In the genomic region with DNA sequence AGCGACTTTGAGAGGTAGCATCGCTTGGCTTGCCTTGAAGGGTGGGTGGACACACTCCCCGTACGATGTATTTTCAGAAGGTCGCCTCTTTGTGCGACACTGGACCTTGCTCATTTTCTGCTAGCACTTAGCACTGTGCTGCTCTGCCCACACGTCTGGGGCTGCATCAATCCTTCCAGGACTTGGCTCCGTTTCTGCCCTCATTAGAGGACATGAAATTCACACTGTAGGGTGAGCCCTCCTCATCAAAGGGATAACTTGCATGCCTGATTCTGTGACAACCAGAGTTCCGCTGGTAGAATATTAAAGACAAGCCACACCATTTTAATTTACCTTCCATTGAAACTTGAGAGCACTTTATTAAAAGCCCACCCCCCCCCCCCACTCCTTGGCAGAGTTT, we compare ENCODE assay signal across 14 mouse cellular contexts.
A peak's percentile ranks its signal among the peaks of the same experiment; 100 is the strongest.
DNase-seq lines count a peak whose midpoint lies in the region; ATAC-seq and TF ChIP-seq lines count a peak whose summit lies in the region.
"Had no signal": no experiment of that assay in that cellular context is flagged by ENCODE, and none has a peak within 500 bp of the region (broad histone marks: within the 10 kb centered on the region; RNA-seq: fewer than 3 reads in every experiment).

No protein-coding gene starts in this region.

- peaks cover 3% of the 10 kb centered on the region; the same call in 1 of the 2 replicates for H3K27me3 ChIP-seq in hindbrain, embryonic 12.5 days
- H3K27me3 ChIP-seq in hindbrain, embryonic 11.5 days (ENCODE audit: control insufficient read depth, insufficient read depth, low read length) = no peaks in the 10 kb centered on the region
- H3K27me3 ChIP-seq in midbrain, embryonic 10.5 days (ENCODE audit: low read depth, poor library complexity, severe bottlenecking) = peaks cover 51% of the 10 kb centered on the region
- no peaks in the 10 kb centered on the region for H3K27me3 ChIP-seq in midbrain, postnatal 0 days (ENCODE audit: insufficient read depth, low read length)
- peaks cover 4% of the 10 kb centered on the region; the same call in 1 of the 2 replicates for H3K27me3 ChIP-seq in forebrain, embryonic 16.5 days (replicated peaks; ENCODE audit: control insufficient read depth, insufficient read depth, low read length)
- H3K27me3 ChIP-seq in neural tube, embryonic 13.5 days = peaks cover 17% of the 10 kb centered on the region
- H3K27me3 ChIP-seq: hindbrain, embryonic 15.5 days; lung, embryonic 15.5 days; Patski had no signal

- peak; percentile 52 for ATAC-seq in hindbrain, embryonic 12.5 days (ENCODE audit: low FRiP score)
- ATAC-seq in hindbrain, embryonic 11.5 days (ENCODE audit: low FRiP score) = no peak
- no peak for ATAC-seq in midbrain, postnatal 0 days (ENCODE audit: low FRiP score)
- peak; percentile 89 for ATAC-seq in forebrain, embryonic 16.5 days
- ATAC-seq in neural tube, embryonic 13.5 days (ENCODE audit: low read depth) = peak; percentile 79
- ATAC-seq in megakaryocyte-erythroid progenitor cell, adult 5-6 weeks (replicated peaks; ENCODE audit: low FRiP score, low TSS enrichment, poor library complexity, severe bottlenecking) = no peak
- ATAC-seq: Patski had no signal

- no peak overlapping the region for H3K4me3 ChIP-seq in hindbrain, embryonic 12.5 days
- no peak overlapping the region for H3K4me3 ChIP-seq in hindbrain, embryonic 11.5 days (ENCODE audit: low read depth, low read length)
- no peak overlapping the region for H3K4me3 ChIP-seq in midbrain, embryonic 10.5 days
- H3K4me3 ChIP-seq in midbrain, postnatal 0 days (ENCODE audit: low read depth, low read length) = no peak overlapping the region
- no peak overlapping the region for H3K4me3 ChIP-seq in forebrain, embryonic 16.5 days (replicated peaks; ENCODE audit: low read length)
- H3K4me3 ChIP-seq in neural tube, embryonic 13.5 days = no peak overlapping the region
- H3K4me3 ChIP-seq: hindbrain, embryonic 15.5 days; lung, embryonic 15.5 days had no signal

- no peak for TF ChIP-seq CTCF in midbrain, postnatal 0 days (IDR thresholded peaks at IDR 0.05)

- WGBS in hindbrain, embryonic 12.5 days = 64% methylated on average over 9 of the region's 9 CpGs
- WGBS in hindbrain, embryonic 11.5 days = 74% methylated on average over 9 of the region's 9 CpGs
- 74% methylated on average over 9 of the region's 9 CpGs for WGBS in midbrain, embryonic 10.5 days
- 57% methylated on average over 9 of the region's 9 CpGs for WGBS in midbrain, postnatal 0 days
- 21% methylated on average over 9 of the region's 9 CpGs for WGBS in forebrain, embryonic 16.5 days
- 47% methylated on average over 9 of the region's 9 CpGs for WGBS in neural tube, embryonic 13.5 days

- H3K4me2 ChIP-seq in hindbrain, embryonic 12.5 days (replicated peaks) = no peak overlapping the region
- H3K4me2 ChIP-seq in hindbrain, embryonic 11.5 days (replicated peaks; ENCODE audit: low read depth, low read length) = no peak overlapping the region
- H3K4me2 ChIP-seq in midbrain, postnatal 0 days (ENCODE audit: low read depth, low read length, poor library complexity, severe bottlenecking) = no peak overlapping the region
- H3K4me2 ChIP-seq in forebrain, embryonic 16.5 days (ENCODE audit: low read length) = no peak overlapping the region
- no peak overlapping the region for H3K4me2 ChIP-seq in neural tube, embryonic 13.5 days
- H3K4me2 ChIP-seq: hindbrain, embryonic 15.5 days; liver, embryonic 11.5 days; lung, embryonic 15.5 days had no signal

- no peaks in the 10 kb centered on the region for H3K36me3 ChIP-seq in hindbrain, embryonic 12.5 days
- no peaks in the 10 kb centered on the region for H3K36me3 ChIP-seq in hindbrain, embryonic 11.5 days (ENCODE audit: control insufficient read depth, insufficient read depth, low read length)
- no peaks in the 10 kb centered on the region for H3K36me3 ChIP-seq in midbrain, embryonic 10.5 days
- no peaks in the 10 kb centered on the region for H3K36me3 ChIP-seq in midbrain, postnatal 0 days (ENCODE audit: insufficient read depth, low read length)
- no peaks in the 10 kb centered on the region for H3K36me3 ChIP-seq in forebrain, embryonic 16.5 days (ENCODE audit: control insufficient read depth, insufficient read depth)
- no peaks in the 10 kb centered on the region for H3K36me3 ChIP-seq in neural tube, embryonic 13.5 days
- H3K36me3 ChIP-seq: hindbrain, embryonic 15.5 days; lung, embryonic 15.5 days had no signal

- no peak for DNase-seq in hindbrain, embryonic 11.5 days (ENCODE audit: low spot score)
- no peak for DNase-seq in midbrain, embryonic 10.5 days (ENCODE audit: low spot score)
- no peak for DNase-seq in midbrain, postnatal 0 days (ENCODE audit: low spot score)
- no peak for DNase-seq in left cerebral cortex, adult 9 months (ENCODE audit: low spot score in 2 of 2)
- DNase-seq: cerebellum, adult 11-12 months; kidney, postnatal 25 days had no signal

- H3K4me1 ChIP-seq in hindbrain, embryonic 12.5 days = peaks cover 9% of the 10 kb centered on the region
- no peaks in the 10 kb centered on the region for H3K4me1 ChIP-seq in hindbrain, embryonic 11.5 days (replicated peaks; ENCODE audit: control insufficient read depth, insufficient read depth, low read length)
- peaks cover 19% of the 10 kb centered on the region for H3K4me1 ChIP-seq in midbrain, embryonic 10.5 days
- no peaks in the 10 kb centered on the region for H3K4me1 ChIP-seq in midbrain, postnatal 0 days (ENCODE audit: insufficient read depth, low read length)
- H3K4me1 ChIP-seq in forebrain, embryonic 16.5 days (replicated peaks; ENCODE audit: control insufficient read depth, insufficient read depth, low read length) = peaks cover 8% of the 10 kb centered on the region
- H3K4me1 ChIP-seq in neural tube, embryonic 13.5 days (replicated peaks) = peaks cover 6% of the 10 kb centered on the region; the same call in 1 of the 2 replicates

- no peak overlapping the region for H3K27ac ChIP-seq in hindbrain, embryonic 12.5 days
- no peak overlapping the region for H3K27ac ChIP-seq in hindbrain, embryonic 11.5 days (ENCODE audit: low read depth, low read length)
- H3K27ac ChIP-seq in midbrain, embryonic 10.5 days (replicated peaks) = peak overlapping the region; percentile 55; the same call in 1 of the 2 replicates
- no peak overlapping the region for H3K27ac ChIP-seq in midbrain, postnatal 0 days (ENCODE audit: low read depth, low read length)
- peak overlapping the region; percentile 1; the same call in 1 of the 2 replicates for H3K27ac ChIP-seq in forebrain, embryonic 16.5 days (ENCODE audit: low read length)
- no peak overlapping the region for H3K27ac ChIP-seq in neural tube, embryonic 13.5 days (replicated peaks)
- H3K27ac ChIP-seq: hindbrain, embryonic 15.5 days; lung, embryonic 15.5 days had no signal

- H3K9ac ChIP-seq in hindbrain, embryonic 12.5 days = no peak overlapping the region
- no peak overlapping the region for H3K9ac ChIP-seq in hindbrain, embryonic 11.5 days (ENCODE audit: low read depth, low read length)
- H3K9ac ChIP-seq in midbrain, postnatal 0 days (replicated peaks; ENCODE audit: low read length, poor library complexity, severe bottlenecking) = no peak overlapping the region
- no peak overlapping the region for H3K9ac ChIP-seq in forebrain, embryonic 16.5 days (replicated peaks; ENCODE audit: low read depth, low read length)
- no peak overlapping the region for H3K9ac ChIP-seq in neural tube, embryonic 13.5 days
- H3K9ac ChIP-seq: hindbrain, embryonic 15.5 days; lung, embryonic 15.5 days had no signal

- no peaks in the 10 kb centered on the region for H3K9me3 ChIP-seq in hindbrain, embryonic 12.5 days (replicated peaks)
- H3K9me3 ChIP-seq in hindbrain, embryonic 11.5 days (ENCODE audit: control insufficient read depth, low read length) = no peaks in the 10 kb centered on the region
- H3K9me3 ChIP-seq in midbrain, embryonic 10.5 days (replicated peaks) = no peaks in the 10 kb centered on the region
- H3K9me3 ChIP-seq in midbrain, postnatal 0 days (ENCODE audit: low read length) = no peaks in the 10 kb centered on the region
- no peaks in the 10 kb centered on the region for H3K9me3 ChIP-seq in forebrain, embryonic 16.5 days (ENCODE audit: control insufficient read depth, low read length)
- H3K9me3 ChIP-seq in neural tube, embryonic 13.5 days = no peaks in the 10 kb centered on the region
- H3K9me3 ChIP-seq: hindbrain, embryonic 15.5 days; lung, embryonic 15.5 days had no signal

Comparison
In these comparisons a context has a peak if more than half of its experiments do, and no peak if none do; other contexts are left out.
1. ATAC-seq: peak in hindbrain, embryonic 12.5 days (single experiment), forebrain, embryonic 16.5 days (single experiment) and neural tube, embryonic 13.5 days (single experiment); none in hindbrain, embryonic 11.5 days (single experiment), midbrain, postnatal 0 days (single experiment) and megakaryocyte-erythroid progenitor cell, adult 5-6 weeks (single experiment).
2. H3K27ac ChIP-seq: peak in midbrain, embryonic 10.5 days (single experiment) and forebrain, embryonic 16.5 days (single experiment); none in hindbrain, embryonic 12.5 days (single experiment), hindbrain, embryonic 11.5 days (single experiment), midbrain, postnatal 0 days (single experiment) and neural tube, embryonic 13.5 days (single experiment).